Mouse (Mus musculus): ENCODE results near the gene Zfp59.
"Not testable (repeated sequence)": the region's sequence is repeated elsewhere in the genome, so short reads cannot be mapped to it uniquely, and the experiment has no call there.

Zfp59 gene

GRCm38 (mm10) chr7:27838323-27839249 lies at the start of gene Zfp59:
Gene Zfp59, plus strand, starts transcription at chr7:27838607.
- DNase-seq: peak; percentile 82

- DNase-seq: no peak
These were observed 49.1 kb upstream of the Zfp59 start for GRCm38 (mm10) chr7:27789306-27789705.

- not testable (repeated sequence) for DNase-seq
These were observed 44.5 kb upstream of the Zfp59 start for GRCm38 (mm10) chr7:27793865-27794264.

- no peak for DNase-seq
These were observed 43.8 kb upstream of the Zfp59 start for GRCm38 (mm10) chr7:27794566-27794965.

GRCm38 (mm10) chr7:27797906-27798811 lies 40.2 kb upstream of the Zfp59 start:
- DNase-seq: no peak

- no peak for DNase-seq
These were observed 37.3 kb upstream of the Zfp59 start for GRCm38 (mm10) chr7:27801137-27801536.

- no peak for DNase-seq
These were observed 35.4 kb upstream of the Zfp59 start for GRCm38 (mm10) chr7:27802986-27803385.

GRCm38 (mm10) chr7:27804297-27805030 lies 33.9 kb upstream of the Zfp59 start:
- DNase-seq: peak; percentile 81

- DNase-seq: not testable (repeated sequence)
These were observed 31.5 kb upstream of the Zfp59 start, which contains the start of gene Zfp626 for GRCm38 (mm10) chr7:27806896-27807295. Gene Zfp626, plus strand, starts transcription at chr7:27807196.

- DNase-seq: not testable (repeated sequence)
These were observed 31.1 kb upstream of the Zfp59 start for GRCm38 (mm10) chr7:27807305-27807704.

- no peak for DNase-seq
These were observed 19.8 kb upstream of the Zfp59 start for GRCm38 (mm10) chr7:27818526-27819110.

GRCm38 (mm10) chr7:27822611-27823010 lies 15.8 kb upstream of the Zfp59 start:
- no peak for DNase-seq

GRCm38 (mm10) chr7:27834131-27834530 lies 4.3 kb upstream of the Zfp59 start:
- no peak for DNase-seq

GRCm38 (mm10) chr7:27837896-27838295 lies 511 bp upstream of the Zfp59 start:
- DNase-seq: no peak

GRCm38 (mm10) chr7:27839596-27839995 lies 1.2 kb downstream of the Zfp59 start:
- DNase-seq: no peak

GRCm38 (mm10) chr7:27840104-27840503 lies 1.7 kb downstream of the Zfp59 start:
- DNase-seq: no peak

- DNase-seq: no peak
These were observed 18.8 kb downstream of the Zfp59 start, which contains the start of gene Zfp607a for GRCm38 (mm10) chr7:27857227-27857626. Gene Zfp607a, plus strand, starts transcription at chr7:27857527.

GRCm38 (mm10) chr7:27859301-27860251 lies 21.2 kb downstream of the Zfp59 start:
- DNase-seq: no peak

GRCm38 (mm10) chr7:27860396-27861235 lies 22.2 kb downstream of the Zfp59 start:
- peak; percentile 77 for DNase-seq

- not testable (repeated sequence) for DNase-seq
These were observed 24.2 kb downstream of the Zfp59 start for GRCm38 (mm10) chr7:27862578-27862977.

All from thymus, postnatal 4 days (tissue).